Mouse (Mus musculus) MEL (cell line): ENCODE data around the gene Acoxl. TPM values are rescaled to one million over a fixed set of nuclear protein-coding genes. Genes with fewer than 3 reads are reported as not detected.

Source experiments
- DNase-seq: peaks from one replicate; pipeline ENCODE4 v3.0.0; 2011; ENCODE audit warnings: low read depth, low spot score
- H3K27ac ChIP-seq: 2 replicates; pipeline ENCODE4 v1.5.1; 2012; ENCODE audit warnings: low read depth, mild to moderate bottlenecking, control low read depth, low read length, moderate library complexity; ENCODE audit not compliant: control insufficient read depth
- H3K27me3 ChIP-seq, 2 experiments: fragments of 150-350 bp in 1 of 2; sonication (generic) in 1 of 2; 2 replicates each; pipeline ENCODE4 v1.6.1; 2012; ENCODE audit warnings: low read length in 2 of 2, mild to moderate bottlenecking in 2 of 2, improper control_type of control experiment in 1 of 2, moderate library complexity in 1 of 2; ENCODE audit not compliant: insufficient read depth in 2 of 2, control insufficient read depth in 1 of 2
- H3K36me3 ChIP-seq, 2 experiments: 2 replicates each; pipeline ENCODE4 v1.6.1; 2012 to 2014; ENCODE audit warnings: low read length in 2 of 2, improper control_type of control experiment in 1 of 2, inconsistent platforms in 1 of 2, mild to moderate bottlenecking in 1 of 2; ENCODE audit not compliant: insufficient read depth in 2 of 2, control insufficient read depth in 1 of 2
- H3K4me1 ChIP-seq, 2 experiments: fragments of 150-350 bp in 1 of 2; sonication (generic) in 1 of 2; 2 replicates each; pipeline ENCODE4 v1.6.1; 2012; ENCODE audit warnings: low read length in 2 of 2, improper control_type of control experiment in 1 of 2, mild to moderate bottlenecking in 1 of 2; ENCODE audit not compliant: insufficient read depth in 2 of 2, control insufficient read depth in 1 of 2
- H3K4me3 ChIP-seq, 2 experiments: fragments of 150-350 bp in 1 of 2; sonication (generic) in 1 of 2; 2 replicates each; pipeline ENCODE4 v1.5.1; 2012; ENCODE audit warnings: low read depth in 2 of 2, low read length in 2 of 2, mild to moderate bottlenecking in 2 of 2, moderate library complexity in 2 of 2, control low read depth in 1 of 2, improper control_type of control experiment in 1 of 2; ENCODE audit not compliant: control insufficient read depth in 1 of 2, insufficient read depth in 1 of 2
- H3K79me2 ChIP-seq: 2 replicates; pipeline ENCODE4 v1.6.1; 2012; ENCODE audit warnings: mild to moderate bottlenecking, low read length, moderate library complexity; ENCODE audit not compliant: control insufficient read depth, poor library complexity, insufficient read depth
- H3K9ac ChIP-seq: 2 replicates; pipeline ENCODE4 v1.6.1; 2012; ENCODE audit warnings: low read depth, mild to moderate bottlenecking, control low read depth, low read length, moderate library complexity; ENCODE audit not compliant: control insufficient read depth, poor library complexity, severe bottlenecking
- H3K9me3 ChIP-seq: fragments of 150-350 bp; sonication (generic); replicated peaks from 2 replicates; pipeline ENCODE4 v1.6.1; 2012; ENCODE audit warnings: mild to moderate bottlenecking, low read length, improper control_type of control experiment, moderate library complexity; ENCODE audit not compliant: insufficient read depth
- CHD1 ChIP-seq: IDR thresholded peaks from 2 replicates; pipeline ENCODE4 v1.6.1; 2012; ENCODE audit warnings: low read depth, mild to moderate bottlenecking, inconsistent platforms, low read length, improper control_type of control experiment
- CTCF ChIP-seq, 3 experiments: IDR thresholded peaks in 2 of 3; conservative IDR thresholded peaks in 1 of 3; 2 replicates each; pipeline ENCODE4 v1.5.1; 2011 to 2012; ENCODE audit warnings: low read length in 3 of 3, low read depth in 2 of 3, mild to moderate bottlenecking in 2 of 3, improper control_type of control experiment in 1 of 3, inconsistent platforms in 1 of 3, mixed read lengths in 1 of 3, moderate library complexity in 1 of 3; ENCODE audit not compliant: control insufficient read depth in 1 of 3, insufficient read depth in 1 of 3, poor library complexity in 1 of 3, severe bottlenecking in 1 of 3
- ELF1 ChIP-seq: IDR thresholded peaks from 2 replicates; pipeline ENCODE4 v1.6.1; 2014; ENCODE audit warnings: low read depth, mild to moderate bottlenecking, inconsistent platforms, low read length, improper control_type of control experiment, moderate library complexity
- EP300 ChIP-seq, 2 experiments: IDR thresholded peaks; 2 replicates each; pipeline ENCODE4 v1.6.1; 2011; ENCODE audit warnings: improper control_type of control experiment in 2 of 2, low read length in 2 of 2, low read depth in 1 of 2, mild to moderate bottlenecking in 1 of 2
- ETS1 ChIP-seq: IDR thresholded peaks from 2 replicates; pipeline ENCODE4 v1.6.1; 2012; ENCODE audit warnings: low read depth, mild to moderate bottlenecking, inconsistent platforms, low read length, improper control_type of control experiment, moderate library complexity
- GABPA ChIP-seq: IDR thresholded peaks from 2 replicates; pipeline ENCODE4 v1.6.1; 2012; ENCODE audit warnings: low read depth, mild to moderate bottlenecking, inconsistent platforms, low read length, improper control_type of control experiment, moderate library complexity
- GATA1 ChIP-seq: IDR thresholded peaks from 2 replicates; pipeline ENCODE4 v1.6.1; 2011; ENCODE audit warnings: low read depth, low read length, improper control_type of control experiment
- HCFC1 ChIP-seq: IDR thresholded peaks from 2 replicates; pipeline ENCODE4 v1.6.1; 2012; ENCODE audit warnings: low read depth, mild to moderate bottlenecking, inconsistent platforms, low read length, improper control_type of control experiment, moderate library complexity
- MAX ChIP-seq: IDR thresholded peaks from 2 replicates; pipeline ENCODE4 v1.6.1; 2011; ENCODE audit warnings: low read length, improper control_type of control experiment
- MEF2A ChIP-seq: IDR thresholded peaks from 2 replicates; pipeline ENCODE4 v1.6.1; 2014; ENCODE audit warnings: low read depth, mild to moderate bottlenecking, inconsistent platforms, low read length, improper control_type of control experiment; ENCODE audit not compliant: poor library complexity, insufficient replicate concordance, severe bottlenecking; ENCODE audit errors: extremely low read depth
- MYC ChIP-seq: IDR thresholded peaks from 2 replicates; pipeline ENCODE4 v1.6.1; 2011; ENCODE audit warnings: low read depth, mild to moderate bottlenecking, low read length, improper control_type of control experiment, moderate library complexity
- NELFE ChIP-seq: IDR thresholded peaks from 2 replicates; pipeline ENCODE4 v1.6.1; 2011; ENCODE audit warnings: low read depth, low read length, improper control_type of control experiment
- NRF1 ChIP-seq: IDR thresholded peaks from 2 replicates; pipeline ENCODE4 v1.6.1; 2014; ENCODE audit warnings: low read depth, mild to moderate bottlenecking, inconsistent platforms, low read length, improper control_type of control experiment, moderate library complexity; ENCODE audit not compliant: poor library complexity, insufficient read depth, severe bottlenecking
- POLR2A ChIP-seq, 2 experiments: IDR thresholded peaks; 2 replicates each; pipeline ENCODE4 v1.6.1; 2011 to 2012; ENCODE audit warnings: low read length in 2 of 2, mild to moderate bottlenecking in 2 of 2, control low read depth in 1 of 2, improper control_type of control experiment in 1 of 2, low read depth in 1 of 2, moderate library complexity in 1 of 2; ENCODE audit not compliant: control insufficient read depth in 1 of 2, insufficient read depth in 1 of 2, poor library complexity in 1 of 2
- POLR2AphosphoS5 ChIP-seq: IDR thresholded peaks from 2 replicates; pipeline ENCODE4 v1.6.1; 2012; ENCODE audit warnings: low read depth, borderline replicate concordance, mild to moderate bottlenecking, inconsistent platforms, low read length, moderate library complexity, mixed read lengths
- RAD21 ChIP-seq: IDR thresholded peaks from 2 replicates; pipeline ENCODE4 v1.6.1; 2011; ENCODE audit warnings: mild to moderate bottlenecking, low read depth, low read length, improper control_type of control experiment
- RCOR1 ChIP-seq: IDR thresholded peaks from 2 replicates; pipeline ENCODE4 v1.6.1; 2012; ENCODE audit warnings: low read depth, mild to moderate bottlenecking, inconsistent platforms, low read length, improper control_type of control experiment
- SMC3 ChIP-seq: IDR thresholded peaks from 2 replicates; pipeline ENCODE4 v1.6.1; 2011; ENCODE audit warnings: low read depth, low read length, improper control_type of control experiment
- TBP ChIP-seq: IDR thresholded peaks from 2 replicates; pipeline ENCODE4 v1.8.0; 2011; ENCODE audit warnings: low read depth, low read length, improper control_type of control experiment
- TCF12 ChIP-seq: IDR thresholded peaks from 2 replicates; pipeline ENCODE4 v1.6.1; 2014; ENCODE audit warnings: low read depth, mild to moderate bottlenecking, inconsistent platforms, low read length, improper control_type of control experiment, moderate library complexity
- UBTF ChIP-seq: IDR thresholded peaks from 2 replicates; pipeline ENCODE4 v1.6.1; 2012; ENCODE audit warnings: low read depth, mild to moderate bottlenecking, inconsistent platforms, low read length, improper control_type of control experiment, moderate library complexity, borderline replicate concordance; ENCODE audit not compliant: insufficient read depth
- USF1 ChIP-seq: IDR thresholded peaks from 2 replicates; pipeline ENCODE4 v1.6.1; 2014; ENCODE audit warnings: low read depth, mild to moderate bottlenecking, inconsistent platforms, low read length, improper control_type of control experiment, moderate library complexity
- ZC3H11A ChIP-seq: IDR thresholded peaks from 2 replicates; pipeline ENCODE4 v1.6.1; 2012; ENCODE audit warnings: low read depth, mild to moderate bottlenecking, inconsistent platforms, low read length, improper control_type of control experiment
- ZMIZ1 ChIP-seq: IDR thresholded peaks from 2 replicates; pipeline ENCODE4 v1.6.1; 2012; ENCODE audit warnings: low read depth, mild to moderate bottlenecking, inconsistent platforms, low read length, improper control_type of control experiment, moderate library complexity
- ZNF384 ChIP-seq: IDR thresholded peaks from 2 replicates; pipeline ENCODE4 v1.6.1; 2012; ENCODE audit warnings: low read depth, mild to moderate bottlenecking, inconsistent platforms, low read length, improper control_type of control experiment
- polyA plus RNA-seq, 2 experiments: library from polyadenylated mRNA; stranded (reverse) in 1 of 2; unstranded in 1 of 2; fragments of >175 nt in 1 of 2; fragments of >200 nt in 1 of 2; gene quantifications; 2 replicates each; pipeline versions ENCODE4 v1.2.1 to v1.2.4; 2012; ENCODE audit warnings: low replicate concordance in 2 of 2, low read depth in 1 of 2; ENCODE audit not compliant: insufficient read length in 2 of 2, insufficient read depth in 1 of 2, missing spikeins in 1 of 2
- total RNA-seq: library from RNA; depleted of rRNA; stranded (reverse); fragments of 300-350 nt; gene quantifications from 2 replicates; pipeline ENCODE4 v1.2.3, GENCODE M21; 2012

The Acoxl gene
- total and polyA plus RNA-seq, 3 experiments, result 0.31 to 0.39 TPM; not detected in 1

DNA sequence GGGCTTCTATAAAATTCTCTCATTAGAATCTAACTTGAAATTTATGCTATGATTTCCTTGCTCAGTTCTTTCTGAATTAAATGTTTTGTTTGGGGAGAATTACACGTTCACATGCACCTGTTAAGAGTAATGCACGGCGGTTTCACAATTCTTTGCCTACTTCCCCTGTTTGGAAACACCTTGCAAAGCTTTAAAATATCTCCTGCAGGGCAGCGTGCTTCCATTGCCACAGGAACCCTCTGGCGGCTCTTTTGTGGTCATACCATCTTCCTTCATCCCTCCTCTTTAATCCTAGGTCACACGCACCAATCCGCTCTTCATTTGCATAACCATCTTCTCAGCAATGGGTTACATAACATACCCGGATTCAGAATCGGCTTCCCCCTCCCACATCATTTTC is 272.9 kb downstream of the Acoxl start:
- DNase-seq, result no peak
- H3K9ac ChIP-seq, result no peak overlapping the region
- H3K27me3 ChIP-seq, result peaks cover 0 to 2% of the 10 kb centered on the region in 2 experiments; a peak in 1 of 4 replicates
- no peaks in the 10 kb centered on the region for H3K4me1 ChIP-seq
- TF ChIP-seq MEF2A (no peak), POLR2AphosphoS5 (no peak), CTCF (IDR thresholded peaks at IDR 0.05 in 2 of 3, conservative IDR thresholded peaks at IDR 0.05 in 1 of 3; ENCODE audit: control insufficient read depth in 1 of 3, insufficient read depth in 1 of 3, low read depth in 2 of 3, low read length in 3 of 3, poor library complexity in 1 of 3, severe bottlenecking in 1 of 3) (no peak), ZNF384 (no peak), MAX (no peak), SMC3 (no peak), EP300 (IDR thresholded peaks at IDR 0.05; ENCODE audit: low read depth in 1 of 2, low read length in 2 of 2) (no peak), ETS1 (no peak), NELFE (no peak), GABPA (no peak), ZC3H11A (no peak), HCFC1 (no peak), TBP (no peak), RCOR1 (no peak), NRF1 (no peak), ELF1 (no peak), MYC (no peak), POLR2A (IDR thresholded peaks at IDR 0.05; ENCODE audit: control insufficient read depth in 1 of 2, insufficient read depth in 1 of 2, low read depth in 1 of 2, low read length in 2 of 2, poor library complexity in 1 of 2) (no peak), RAD21 (no peak), USF1 (no peak)
- no peaks in the 10 kb centered on the region for H3K36me3 ChIP-seq
- H3K9me3 ChIP-seq, result no peaks in the 10 kb centered on the region
- no peak overlapping the region for H3K4me3 ChIP-seq
- H3K27ac ChIP-seq, result no peak overlapping the region
- no peaks in the 10 kb centered on the region for H3K79me2 ChIP-seq

DNA sequence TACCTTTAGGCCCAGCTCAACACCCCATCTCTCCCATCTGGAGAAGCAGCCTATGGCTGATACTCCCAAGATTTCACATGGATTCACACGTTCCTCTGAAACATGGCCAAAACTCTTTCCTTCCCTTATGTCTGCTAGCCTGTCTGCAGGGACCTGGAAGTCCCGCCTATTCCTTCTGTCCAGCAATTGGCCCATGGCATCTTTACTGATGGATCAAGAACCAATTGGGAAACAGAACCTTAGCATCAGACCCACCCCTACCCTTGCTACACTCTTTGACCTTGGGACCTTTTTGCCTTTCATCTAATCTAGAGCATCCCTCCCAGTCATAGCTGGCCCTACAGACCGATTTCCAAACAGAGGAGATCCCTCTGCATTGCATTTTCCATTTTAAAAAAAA is 275.9 kb downstream of the Acoxl start:
- Histone ChIP-seq H3K27ac (no peak overlapping the region), H3K9me3 (no peaks in the 10 kb centered on the region), H3K4me1 (no peaks in the 10 kb centered on the region), H3K79me2 (no peaks in the 10 kb centered on the region), H3K36me3 (no peaks in the 10 kb centered on the region), H3K9ac (no peak overlapping the region), H3K4me3 (no peak overlapping the region), H3K27me3 (peaks cover 0 to 2% of the 10 kb centered on the region in 2 experiments; a peak in 1 of 4 replicates)
- no peak for TF ChIP-seq ZC3H11A
- no peak for TF ChIP-seq NRF1
- TF ChIP-seq ETS1, result no peak
- TF ChIP-seq RCOR1, result no peak
- TF ChIP-seq UBTF, result no peak
- TF ChIP-seq ZNF384, result no peak
- TF ChIP-seq GATA1, result no peak
- TF ChIP-seq MAX, result no peak
- TF ChIP-seq CHD1, result no peak
- TF ChIP-seq TBP, result no peak
- no peak for TF ChIP-seq POLR2A (IDR thresholded peaks at IDR 0.05; ENCODE audit: control insufficient read depth in 1 of 2, insufficient read depth in 1 of 2, low read depth in 1 of 2, low read length in 2 of 2, poor library complexity in 1 of 2)
- TF ChIP-seq ZMIZ1, result no peak
- TF ChIP-seq SMC3, result no peak
- no peak for TF ChIP-seq USF1
- TF ChIP-seq NELFE, result no peak
- no peak for TF ChIP-seq TCF12
- TF ChIP-seq RAD21, result no peak
- DNase-seq, result no peak
